Mouse (Mus musculus) E14TG2a.4 (cell line): ENCODE measurements around the gene Cast.

Source experiments
- CTCF ChIP-seq: conservative IDR thresholded peaks from 2 replicates; pipeline ENCODE4 v1.5.1; 2014; ENCODE audit warnings: low read length
- POU5F1 ChIP-seq: IDR thresholded peaks from 2 replicates; pipeline ENCODE4 v1.6.1; 2014; ENCODE audit warnings: low read length, borderline replicate concordance

DNA sequence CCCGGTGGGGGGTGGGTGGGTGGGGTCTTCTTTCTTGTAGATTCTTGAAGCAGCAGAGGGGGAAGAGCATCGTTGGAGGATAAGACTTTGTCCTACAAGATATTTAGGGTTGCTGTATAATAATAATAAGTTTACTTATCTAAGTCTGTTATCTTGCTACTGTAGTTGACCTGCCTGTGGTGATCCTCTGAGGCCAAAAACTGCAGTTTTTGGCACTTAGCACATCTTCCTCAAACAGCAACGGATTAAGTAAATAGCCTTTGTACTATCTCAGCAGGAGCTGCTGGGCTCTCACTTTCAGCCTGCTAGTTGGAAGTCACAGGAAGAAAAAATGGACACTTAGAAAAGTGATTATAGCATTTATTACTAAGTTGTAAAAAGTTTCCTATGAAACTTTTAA lies 112.4 kb downstream of the Cast start:
- TF ChIP-seq CTCF (no peak), POU5F1 (no peak)
